Mouse (Mus musculus) C2C12 (cell line): Measurements from ENCODE around the gene Olfr44. TPM values are rescaled to one million over a fixed set of nuclear protein-coding genes. Genes with fewer than 3 reads are reported as not detected.

Experiments
- H3K27me3 ChIP-seq: one replicate; pipeline ENCODE4 v1.6.1; 2011; ENCODE audit not compliant: control insufficient read depth, insufficient read depth, insufficient read length
- H3K36me3 ChIP-seq: one replicate; pipeline ENCODE4 v1.6.1; 2011; ENCODE audit not compliant: control insufficient read depth, insufficient read depth
- H3K4me3 ChIP-seq: one replicate; pipeline ENCODE4 v1.5.1; 2011; ENCODE audit warnings: mild to moderate bottlenecking, control low read depth; ENCODE audit not compliant: poor library complexity, insufficient read depth, severe bottlenecking
- H3K79me2 ChIP-seq: one replicate; pipeline ENCODE4 v1.6.1; 2011; ENCODE audit not compliant: control insufficient read depth, insufficient read depth
- H3K79me3 ChIP-seq: one replicate; pipeline ENCODE4 v1.6.1; 2011; ENCODE audit warnings: low read depth, control low read depth
- H3ac ChIP-seq: one replicate; pipeline ENCODE3; 2011; ENCODE audit warnings: low read depth; ENCODE audit not compliant: control insufficient read depth, insufficient read length
- CEBPB ChIP-seq: IDR thresholded peaks from one replicate; pipeline ENCODE4 v1.6.1; 2011; ENCODE audit warnings: low read depth, mild to moderate bottlenecking, control low read depth, moderate library complexity
- CTCF ChIP-seq: IDR thresholded peaks from one replicate; pipeline ENCODE4 v1.5.1; 2011; ENCODE audit not compliant: control insufficient read depth, insufficient read depth, insufficient read length
- FOSL1 ChIP-seq: IDR thresholded peaks from one replicate; pipeline ENCODE4 v1.8.0; 2011; ENCODE audit warnings: mild to moderate bottlenecking, low read length; ENCODE audit not compliant: poor library complexity, insufficient read depth, severe bottlenecking
- MAX ChIP-seq: IDR thresholded peaks from one replicate; pipeline ENCODE4 v1.6.1; 2011; ENCODE audit warnings: mild to moderate bottlenecking, control low read depth
- MYOD1 ChIP-seq: IDR thresholded peaks from one replicate; pipeline ENCODE4 v1.6.1; 2011; ENCODE audit warnings: low read depth; ENCODE audit not compliant: control insufficient read depth, insufficient read length
- MYOG ChIP-seq: IDR thresholded peaks from one replicate; pipeline ENCODE4 v1.6.1; 2011; ENCODE audit not compliant: control insufficient read depth, insufficient read length; ENCODE audit errors: extremely low read depth
- USF1 ChIP-seq: IDR thresholded peaks from one replicate; pipeline ENCODE4 v1.6.1; 2011; ENCODE audit warnings: low read depth, mild to moderate bottlenecking, control low read depth, moderate library complexity
- polyA plus RNA-seq: library from polyadenylated mRNA; unstranded; fragments of >200 nt; fragmentation: generic; extraction: Trizol; gene quantifications from one replicate; pipeline ENCODE4 v1.2.1, GENCODE M21; 2012; ENCODE audit warnings: missing spikeins

The Olfr44 gene
- polyA plus RNA-seq, 1 experiment = not detected

DNA sequence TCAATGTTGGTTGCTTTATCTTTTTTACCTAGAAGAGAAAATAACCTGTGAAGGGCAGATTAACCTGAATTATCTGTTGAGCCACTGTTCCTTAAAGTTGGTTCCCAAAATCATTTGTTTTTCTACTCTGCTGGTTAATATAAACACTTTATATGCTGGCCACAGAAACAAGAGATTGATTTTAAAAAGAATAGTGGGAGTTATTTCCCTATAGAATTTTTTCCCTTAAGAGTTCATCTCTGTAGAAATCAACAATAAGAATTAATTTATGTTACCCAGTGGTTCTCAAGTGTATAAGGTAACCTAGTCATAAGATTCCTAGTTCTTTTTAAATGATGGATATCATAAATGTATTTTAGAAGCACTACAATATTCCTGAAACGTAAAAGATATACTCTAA lies 22.0 kb downstream of the Olfr44 start, which contains the start of gene Olfr955:
TSS of gene Olfr955 (minus strand) at position 101 of the 400 bp plus-strand sequence.
- no peak within 1 kb of the TSS for H3ac ChIP-seq
- no peak within 1 kb of the TSS for H3K4me3 ChIP-seq

DNA sequence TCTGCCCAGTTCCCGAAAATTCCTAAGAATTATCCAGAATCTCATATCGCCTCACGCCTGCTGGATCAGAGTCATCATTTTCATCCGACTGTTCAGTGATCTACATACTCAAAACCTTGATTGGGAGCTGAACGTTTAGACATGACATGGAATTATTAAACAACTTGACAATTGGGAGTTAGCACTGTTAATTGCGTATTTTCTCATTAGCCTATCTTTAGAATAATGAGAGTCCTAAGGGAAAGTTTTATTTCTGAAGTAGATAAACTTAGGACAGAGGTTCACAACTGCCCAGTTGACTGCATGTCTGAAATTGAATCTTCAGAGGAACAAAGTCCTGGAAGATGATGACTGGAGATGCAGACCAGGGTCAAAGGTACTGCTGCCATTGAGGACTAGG lies 37.4 kb downstream of the Olfr44 start, which contains the start of gene Olfr954:
TSS of gene Olfr954 (plus strand) at position 301 of the 400 bp plus-strand sequence.
- TF ChIP-seq CEBPB = no peak
- Histone ChIP-seq H3K79me3 (no peaks in the 10 kb centered on the region), H3K4me3 (no peak within 1 kb of the TSS), H3K36me3 (no peaks in the 10 kb centered on the region), H3ac (no peak within 1 kb of the TSS), H3K27me3 (no peaks in the 10 kb centered on the region), H3K79me2 (no peaks in the 10 kb centered on the region)

More for the DNA sequence above, 22.0 kb downstream of the Olfr44 start, which contains the start of gene Olfr955:
- TF ChIP-seq FOSL1 (no peak), MYOG (no peak), CTCF (no peak), USF1 (no peak), MYOD1 (no peak), CEBPB (no peak), MAX (no peak)
- Histone ChIP-seq H3K27me3 (no peaks in the 10 kb centered on the region), H3K79me3 (no peaks in the 10 kb centered on the region), H3K79me2 (no peaks in the 10 kb centered on the region), H3K36me3 (no peaks in the 10 kb centered on the region)

Other genes starting within 250 kb of the Olfr44 start
- not detected for gene Olfr1537, start 244.0 kb downstream of the Olfr44 start, polyA plus RNA-seq
- gene Olfr945, start 217.2 kb downstream of the Olfr44 start, polyA plus RNA-seq = not detected
- gene Olfr948, start 167.9 kb downstream of the Olfr44 start, polyA plus RNA-seq = not detected
- not detected for gene Olfr951, start 106.6 kb downstream of the Olfr44 start, polyA plus RNA-seq
- gene Olfr952, start 66.8 kb downstream of the Olfr44 start, polyA plus RNA-seq = not detected
- not detected for gene Olfr954, start 37.3 kb downstream of the Olfr44 start, polyA plus RNA-seq
- gene Olfr955, start 22.1 kb downstream of the Olfr44 start, polyA plus RNA-seq = not detected
- gene Olfr957, start 21.8 kb upstream of the Olfr44 start, polyA plus RNA-seq = not detected
- not detected for gene Olfr958, start 60.1 kb upstream of the Olfr44 start, polyA plus RNA-seq
- not detected for gene Olfr959, start 81.6 kb upstream of the Olfr44 start, polyA plus RNA-seq
- not detected for gene AW551984, start 110.4 kb upstream of the Olfr44 start, polyA plus RNA-seq
- not detected for gene Olfr148, start 116.7 kb upstream of the Olfr44 start, polyA plus RNA-seq
- gene Olfr960, start 127.4 kb upstream of the Olfr44 start, polyA plus RNA-seq = not detected
- gene Olfr961, start 151.1 kb upstream of the Olfr44 start, polyA plus RNA-seq = not detected
- not detected for gene Olfr963, start 173.2 kb upstream of the Olfr44 start, polyA plus RNA-seq
- 0.04 TPM for gene Olfr149, start 213.1 kb upstream of the Olfr44 start, polyA plus RNA-seq
- not detected for gene Olfr965, start 217.4 kb upstream of the Olfr44 start, polyA plus RNA-seq
- gene Olfr150, start 237.0 kb upstream of the Olfr44 start, polyA plus RNA-seq = not detected